Mouse (Mus musculus) thymus, adult 2 months (tissue): ENCODE data around the gene Nup107. TPM values are rescaled to one million over a fixed set of nuclear protein-coding genes. Genes with fewer than 3 reads are reported as not detected.
"Not testable (repeated sequence)": the region's sequence is repeated elsewhere in the genome, so short reads cannot be mapped to it uniquely, and the experiment has no call there.

Experiments used
- DNase-seq: peaks from one replicate; pipeline ENCODE4 v3.0.0; 2021
- H3K27ac ChIP-seq: fragments of 200-500 bp; 2 replicates; pipeline ENCODE4 v1.5.1; 2012; ENCODE audit warnings: low read length, control low read depth; ENCODE audit not compliant: control insufficient read depth, insufficient read depth
- H3K27me3 ChIP-seq: fragments of 200-500 bp; 2 replicates; pipeline ENCODE4 v1.6.1; 2012; ENCODE audit warnings: mild to moderate bottlenecking, low read length, moderate library complexity, mixed read lengths; ENCODE audit not compliant: control insufficient read depth, insufficient read depth
- H3K36me3 ChIP-seq: fragments of 200-500 bp; 2 replicates; pipeline ENCODE4 v1.6.1; 2012; ENCODE audit warnings: mild to moderate bottlenecking, low read length, moderate library complexity; ENCODE audit not compliant: control insufficient read depth, insufficient read depth
- H3K4me1 ChIP-seq: fragments of 200-500 bp; replicated peaks from 2 replicates; pipeline ENCODE4 v1.6.1; 2012; ENCODE audit warnings: low read length; ENCODE audit not compliant: control insufficient read depth, insufficient read depth
- H3K4me3 ChIP-seq: fragments of 200-500 bp; 2 replicates; pipeline ENCODE4 v1.5.1; 2012; ENCODE audit warnings: mild to moderate bottlenecking, low read length, control low read depth, moderate library complexity; ENCODE audit not compliant: control insufficient read depth, insufficient read depth
- CTCF ChIP-seq: fragments of 200-500 bp; IDR thresholded peaks from 2 replicates; pipeline ENCODE4 v1.5.1; 2012; ENCODE audit warnings: mild to moderate bottlenecking, control low read depth, low read length, moderate library complexity, borderline replicate concordance; ENCODE audit not compliant: control insufficient read depth, poor library complexity, insufficient read depth; ENCODE audit errors: extremely low read depth
- POLR2A ChIP-seq: fragments of 200-500 bp; IDR thresholded peaks from 2 replicates; pipeline ENCODE4 v1.6.1; 2012; ENCODE audit warnings: mild to moderate bottlenecking, low read length, control low read depth, moderate library complexity; ENCODE audit not compliant: control insufficient read depth, poor library complexity, insufficient read depth; ENCODE audit errors: extremely low read depth
- WGBS: fragments of 180-500 bp; shearing (Covaris S2); methylation state at CpG from one replicate; pipeline ENCODE4 v1.1.7; 2018; 5-methylcytosine and 5-hydroxymethylcytosine counted together
- polyA plus RNA-seq: library from polyadenylated mRNA; depleted of rRNA; stranded (reverse); fragments of >200 nt; gene quantifications from 2 replicates; pipeline ENCODE4 v1.2.3, GENCODE M21; 2012

The Nup107 gene
- polyA plus RNA-seq, 1 experiment = 21.4 TPM

DNA sequence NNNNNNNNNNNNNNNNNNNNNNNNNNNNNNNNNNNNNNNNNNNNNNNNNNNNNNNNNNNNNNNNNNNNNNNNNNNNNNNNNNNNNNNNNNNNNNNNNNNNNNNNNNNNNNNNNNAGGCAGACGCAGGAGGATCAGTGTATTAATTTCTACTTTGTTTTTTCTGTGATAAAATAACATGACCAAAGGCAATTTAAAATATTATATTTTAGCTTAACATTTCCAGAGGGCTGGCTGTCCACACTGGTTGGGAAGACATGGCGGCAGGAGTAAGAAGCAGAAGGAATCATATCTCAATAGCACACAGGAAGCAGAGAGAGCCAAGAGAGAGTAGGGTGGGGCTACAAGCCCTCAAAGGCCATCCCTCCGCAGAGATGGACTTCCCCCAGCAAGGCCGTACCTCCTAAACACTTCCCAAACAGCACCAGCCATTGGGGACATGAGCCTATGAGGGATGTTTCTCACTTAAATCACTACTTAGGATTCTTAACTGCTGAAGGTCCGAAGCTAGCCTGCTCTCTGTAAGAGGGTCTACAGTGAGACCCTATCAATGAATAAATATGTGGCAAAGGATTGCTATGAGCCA, 68.3 kb downstream of the Nup107 start:
- TF ChIP-seq POLR2A (no peak), CTCF (no peak)
- no peak for DNase-seq
- H3K36me3 ChIP-seq = no peaks in the 10 kb centered on the region
- no peaks in the 10 kb centered on the region for H3K4me1 ChIP-seq
- no peak overlapping the region for H3K27ac ChIP-seq
- 87% methylated on average over 5 of the region's 5 CpGs for WGBS
- no peaks in the 10 kb centered on the region for H3K27me3 ChIP-seq
- no peak overlapping the region for H3K4me3 ChIP-seq

DNA sequence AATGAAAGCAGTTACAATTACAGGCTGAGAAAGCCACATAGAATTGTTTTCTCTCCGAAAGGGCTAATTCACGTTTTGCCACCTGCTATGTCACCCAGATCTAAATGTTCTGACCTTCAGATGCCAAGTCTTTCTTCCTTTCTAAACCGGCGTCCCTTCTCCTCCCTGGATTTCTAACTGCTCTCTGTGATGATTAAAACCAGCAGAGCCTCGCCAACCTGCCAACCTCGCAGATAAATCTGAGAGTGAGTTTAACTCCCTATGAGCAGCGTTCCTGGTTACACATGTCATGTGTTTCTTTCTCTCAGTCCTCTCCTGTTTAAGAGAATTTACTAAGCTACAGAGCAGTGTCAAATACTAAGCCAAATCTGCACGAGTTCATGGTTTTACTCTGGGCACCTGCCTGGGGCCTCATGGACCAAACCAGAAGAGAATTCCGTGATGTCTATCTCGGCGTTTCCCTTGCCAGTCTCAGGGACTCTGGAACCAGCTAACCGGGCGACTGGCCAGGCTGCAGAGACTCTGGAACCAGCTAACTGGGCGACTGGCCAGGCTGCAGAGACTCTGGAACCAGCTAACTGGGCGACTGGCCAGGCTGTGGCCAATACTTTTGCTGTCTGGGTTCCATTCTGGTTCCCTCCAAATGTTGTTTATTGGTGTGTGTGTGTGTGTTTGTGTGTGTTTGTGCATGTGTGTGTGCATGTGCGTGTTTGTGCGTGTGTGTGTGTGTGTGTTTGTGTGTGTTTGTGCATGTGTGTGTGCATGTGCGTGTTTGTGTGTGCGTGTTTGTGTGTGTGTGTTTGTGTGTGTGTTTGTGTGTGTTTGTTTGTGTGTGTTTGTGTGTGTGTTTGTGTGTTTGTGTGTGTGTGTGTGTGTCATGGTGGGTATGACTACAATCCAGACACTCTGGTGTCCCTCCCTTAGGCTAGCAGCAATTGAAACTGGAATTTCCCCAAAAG, 74.1 kb downstream of the Nup107 start:
- H3K36me3 ChIP-seq = no peaks in the 10 kb centered on the region
- DNase-seq = no peak
- no peaks in the 10 kb centered on the region for H3K27me3 ChIP-seq
- TF ChIP-seq POLR2A (no peak), CTCF (no peak)
- 89% methylated on average over 19 of the region's 19 CpGs for WGBS
- H3K4me1 ChIP-seq = no peaks in the 10 kb centered on the region
- H3K4me3 ChIP-seq = no peak overlapping the region
- no peak overlapping the region for H3K27ac ChIP-seq

DNA sequence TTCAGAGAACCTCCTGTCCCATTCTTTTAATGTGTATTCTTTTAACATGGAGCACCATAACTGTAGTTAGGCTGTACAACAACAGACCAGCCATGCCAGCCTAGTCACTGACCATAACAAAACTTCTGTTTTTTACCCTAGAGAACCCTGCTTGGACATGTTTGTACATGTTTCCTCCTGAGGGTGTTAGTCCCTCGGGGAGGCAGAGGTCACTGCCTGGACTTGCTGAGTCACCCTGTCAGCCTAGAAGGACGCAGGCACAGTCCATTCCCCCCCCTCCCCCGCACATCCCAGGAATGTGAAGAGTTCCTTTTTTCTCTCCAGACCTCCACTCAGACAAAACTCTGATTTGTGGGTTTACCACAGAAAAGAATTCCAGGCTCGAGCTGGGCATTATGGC, 74.9 kb downstream of the Nup107 start:
- 30% methylated on average over 4 of the region's 4 CpGs for WGBS
- H3K27me3 ChIP-seq = no peaks in the 10 kb centered on the region
- TF ChIP-seq CTCF (no peak), POLR2A (no peak)
- no peaks in the 10 kb centered on the region for H3K36me3 ChIP-seq
- no peak overlapping the region for H3K4me3 ChIP-seq
- H3K4me1 ChIP-seq = no peaks in the 10 kb centered on the region
- no peak overlapping the region for H3K27ac ChIP-seq
- no peak for DNase-seq

DNA sequence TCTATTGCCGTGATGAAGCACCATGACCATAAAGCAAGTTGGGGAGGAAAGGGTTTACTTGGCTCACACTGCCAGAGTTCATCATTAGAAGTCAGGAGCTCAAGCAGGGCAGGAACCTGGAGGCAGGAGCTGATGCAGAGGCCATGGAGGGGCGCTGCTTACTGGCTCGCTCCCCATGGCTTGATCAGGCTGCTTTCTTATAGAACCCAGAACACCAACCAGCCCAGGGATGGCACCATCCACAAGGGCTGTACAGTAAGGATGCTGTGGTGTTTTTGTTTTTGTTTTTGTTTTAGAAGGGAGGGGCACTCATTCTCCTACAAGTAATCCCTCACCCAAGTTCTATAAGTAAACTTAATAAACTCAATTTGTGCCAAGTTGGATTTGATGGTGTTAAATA, 75.8 kb downstream of the Nup107 start:
- 97% methylated on average over 3 of the region's 3 CpGs for WGBS
- Histone ChIP-seq H3K4me1 (no peaks in the 10 kb centered on the region), H3K27me3 (no peaks in the 10 kb centered on the region), H3K36me3 (no peaks in the 10 kb centered on the region), H3K27ac (no peak overlapping the region), H3K4me3 (no peak overlapping the region)
- no peak for DNase-seq
- no peak for TF ChIP-seq POLR2A
- no peak for TF ChIP-seq CTCF

DNA sequence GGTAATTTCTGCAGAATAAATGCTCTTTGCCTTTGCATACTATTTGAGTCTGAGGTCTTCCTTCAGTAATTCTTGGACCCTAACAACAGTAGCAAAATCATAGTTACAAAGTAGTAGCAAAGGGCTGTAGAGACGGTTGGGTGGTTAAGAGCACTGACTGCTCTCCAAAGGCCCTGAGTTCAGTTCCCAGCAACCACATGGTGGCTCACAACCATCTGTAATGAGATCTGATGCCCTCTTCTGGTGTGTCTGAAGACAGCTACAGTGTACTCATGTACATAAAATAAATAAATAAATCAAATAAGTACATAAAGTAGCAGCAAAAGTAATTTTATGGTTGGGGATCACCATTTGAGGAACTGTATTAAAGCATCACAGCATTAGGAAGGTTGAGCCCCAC, 76.9 kb downstream of the Nup107 start:
- WGBS = 98% methylated on average over 1 of the region's 1 CpGs
- not testable (repeated sequence) for H3K27me3 ChIP-seq, H3K4me3 ChIP-seq, H3K4me1 ChIP-seq, DNase-seq, H3K36me3 ChIP-seq, H3K27ac ChIP-seq

DNA sequence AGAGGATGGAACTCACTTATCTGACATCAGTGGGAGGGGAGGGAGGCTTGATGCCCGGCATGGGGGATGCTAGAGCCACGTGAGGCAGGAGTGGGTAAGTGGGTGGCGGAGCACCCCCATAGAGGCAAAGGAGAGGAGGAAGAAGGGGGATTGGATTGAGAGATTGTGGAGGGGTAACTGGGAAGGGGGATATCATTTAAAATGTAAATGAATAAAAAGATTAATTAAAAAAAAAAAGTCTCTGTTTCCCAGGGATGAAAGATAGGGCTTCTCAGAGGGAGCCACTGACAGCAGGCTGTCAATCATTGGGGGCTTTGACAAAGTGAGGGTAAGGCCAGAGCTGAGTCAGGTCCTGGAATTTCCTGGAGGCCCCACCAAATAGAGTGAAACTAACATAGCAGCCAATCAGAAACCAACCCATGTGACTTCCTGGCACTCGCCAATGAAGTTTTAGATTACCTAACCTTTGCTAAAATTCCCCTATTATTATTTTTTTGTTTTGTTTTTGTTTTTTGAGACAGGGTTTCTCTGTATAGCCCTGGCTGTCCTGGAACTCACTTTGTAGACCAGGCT, 77.5 kb downstream of the Nup107 start:
- 86% methylated on average over 4 of the region's 4 CpGs for WGBS
- DNase-seq = no peak
- Histone ChIP-seq H3K4me1 (no peaks in the 10 kb centered on the region), H3K27ac (no peak overlapping the region), H3K4me3 (no peak overlapping the region), H3K36me3 (no peaks in the 10 kb centered on the region), H3K27me3 (no peaks in the 10 kb centered on the region)
- TF ChIP-seq POLR2A (no peak), CTCF (no peak)
